Mouse (Mus musculus): ENCODE measurements around the gene Il17ra.

The Il17ra gene

GRCm38 (mm10) chr6:120463086-120463871 lies at the start of gene Il17ra:
TSS of gene Il17ra (plus strand) at chr6:120463247.
- no peak for DNase-seq (ENCODE audit: low spot score)

- no peak for DNase-seq (ENCODE audit: low spot score)
Observed at GRCm38 (mm10) chr6:120438161-120438560, 24.9 kb upstream of the Il17ra start.

DNA sequence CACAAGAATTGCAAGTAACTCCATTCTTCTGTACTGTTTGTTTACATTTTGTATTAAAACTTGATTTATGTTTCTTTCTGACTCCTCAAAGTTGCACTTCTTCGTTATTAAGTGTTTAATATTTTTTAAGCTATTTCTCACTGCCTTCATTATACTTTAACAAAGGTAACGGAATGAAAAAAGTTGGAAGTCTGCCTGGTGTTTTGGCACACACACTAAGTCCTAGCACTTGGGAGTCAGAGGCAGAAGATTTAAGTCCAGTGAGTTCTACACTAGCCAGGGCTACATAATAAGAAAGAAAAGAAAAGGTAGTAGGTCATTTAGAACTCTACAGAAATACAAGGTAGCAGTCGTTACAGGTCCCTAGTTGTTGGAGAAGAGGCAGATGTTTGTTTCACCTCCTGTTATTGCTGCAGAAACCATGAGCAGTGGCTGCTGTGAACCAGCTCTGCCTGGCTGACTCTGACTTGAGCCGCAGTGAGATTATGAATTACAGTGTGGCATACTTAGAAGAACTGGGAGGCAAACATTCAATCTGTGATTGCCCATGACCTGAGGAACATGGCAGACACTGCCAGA lies 20.8 kb upstream of the Il17ra start:
- DNase-seq (ENCODE audit: low spot score), result no peak

- no peak for DNase-seq (ENCODE audit: low spot score)
Observed at GRCm38 (mm10) chr6:120443363-120444355, 19.4 kb upstream of the Il17ra start.

DNA sequence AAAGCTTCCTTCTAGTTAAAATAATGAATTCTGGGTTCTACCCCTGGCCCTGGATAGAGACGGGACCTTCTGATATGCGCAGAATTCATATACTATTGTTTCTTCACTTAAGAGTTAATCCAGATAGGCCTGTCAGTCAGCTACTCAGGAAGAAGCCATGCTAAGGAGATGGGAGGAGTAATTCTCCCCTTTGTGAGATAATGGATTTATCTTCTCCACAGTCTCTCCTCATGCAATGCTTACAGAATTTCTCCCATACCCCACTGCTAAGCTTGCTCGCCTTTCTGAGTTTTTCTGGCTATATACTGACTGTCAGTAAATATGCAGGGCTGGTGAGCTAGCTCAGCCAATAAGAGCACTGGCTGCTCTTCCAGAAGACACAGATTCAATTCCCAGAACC lies 12.8 kb upstream of the Il17ra start:
- DNase-seq (ENCODE audit: low spot score), result no peak

DNA sequence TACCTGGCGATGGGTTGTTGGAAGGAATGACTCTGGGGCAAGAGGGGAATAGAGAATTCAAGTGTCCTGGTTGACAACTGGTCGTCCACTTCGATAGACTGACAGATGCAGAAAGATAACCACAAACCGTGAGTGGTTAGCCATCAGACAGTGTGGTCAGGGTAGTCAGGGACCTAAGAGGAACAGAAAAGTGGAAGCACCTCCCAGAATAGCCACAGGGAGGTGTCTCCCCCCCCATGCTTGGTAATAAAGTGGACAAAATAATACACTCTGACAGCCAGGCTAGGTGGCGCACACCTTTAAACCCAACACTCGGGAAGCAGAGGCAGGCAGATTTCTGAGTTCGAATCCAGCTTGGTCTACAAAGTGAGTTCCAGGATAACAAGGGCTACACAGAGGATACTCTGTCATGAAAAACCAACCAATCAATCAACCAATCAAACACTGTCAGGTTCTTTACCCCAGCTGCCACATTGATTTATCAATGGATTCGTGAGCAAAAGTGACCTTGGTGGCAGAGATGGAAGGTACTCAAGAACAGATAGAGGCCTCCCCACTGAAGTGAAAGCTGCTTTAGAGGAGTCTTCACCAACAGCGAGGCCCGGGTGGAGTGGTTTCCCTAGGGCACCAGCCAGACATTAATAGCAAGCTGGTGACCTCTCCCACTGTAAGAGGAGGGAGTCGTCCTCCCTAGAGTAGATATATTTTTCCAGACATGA lies 10.5 kb upstream of the Il17ra start:
- no peak for DNase-seq (ENCODE audit: low spot score)

DNA sequence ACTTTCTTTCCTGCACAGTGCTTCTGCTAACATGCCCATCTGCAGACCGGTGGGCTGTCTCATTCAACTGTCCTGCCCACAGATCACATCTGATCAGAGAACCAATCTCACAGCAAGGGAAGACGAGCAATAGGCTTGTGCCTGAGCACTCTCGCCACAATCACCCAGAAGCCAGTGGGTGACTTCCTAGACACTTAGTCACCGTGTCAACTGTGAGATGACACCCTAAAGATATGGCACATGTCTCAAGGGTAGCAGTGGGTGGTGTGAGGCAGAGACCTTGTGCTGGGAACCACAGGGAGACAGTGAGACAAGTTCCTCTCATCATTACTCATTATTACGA lies 10.0 kb upstream of the Il17ra start:
- DNase-seq (ENCODE audit: low spot score), result no peak

DNA sequence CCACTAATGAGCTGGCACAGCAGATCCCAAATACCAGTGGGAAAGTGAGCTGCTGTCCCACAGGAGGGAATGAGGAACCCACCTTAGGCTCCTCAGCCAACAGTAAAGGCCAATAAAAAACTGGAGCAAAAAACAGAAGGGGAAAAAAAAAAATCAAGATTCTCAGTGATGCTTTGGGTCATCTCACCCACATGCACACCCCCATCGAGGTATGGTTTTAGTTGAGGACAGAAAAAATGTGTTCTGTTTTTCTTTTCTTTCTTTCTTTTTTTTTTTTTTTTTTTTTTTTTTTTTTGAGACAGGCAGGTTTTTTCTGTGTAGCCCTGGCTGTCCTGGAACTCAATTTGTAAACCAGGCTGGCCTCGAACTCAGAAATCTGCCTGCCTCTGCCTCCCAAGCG lies 9.5 kb upstream of the Il17ra start:
- DNase-seq (ENCODE audit: low spot score), result no peak

GRCm38 (mm10) chr6:120454627-120455077 lies 8.4 kb upstream of the Il17ra start:
- no peak for DNase-seq (ENCODE audit: low spot score)

GRCm38 (mm10) chr6:120457074-120457473 lies 6.0 kb upstream of the Il17ra start:
- DNase-seq (ENCODE audit: low spot score), result no peak

DNA sequence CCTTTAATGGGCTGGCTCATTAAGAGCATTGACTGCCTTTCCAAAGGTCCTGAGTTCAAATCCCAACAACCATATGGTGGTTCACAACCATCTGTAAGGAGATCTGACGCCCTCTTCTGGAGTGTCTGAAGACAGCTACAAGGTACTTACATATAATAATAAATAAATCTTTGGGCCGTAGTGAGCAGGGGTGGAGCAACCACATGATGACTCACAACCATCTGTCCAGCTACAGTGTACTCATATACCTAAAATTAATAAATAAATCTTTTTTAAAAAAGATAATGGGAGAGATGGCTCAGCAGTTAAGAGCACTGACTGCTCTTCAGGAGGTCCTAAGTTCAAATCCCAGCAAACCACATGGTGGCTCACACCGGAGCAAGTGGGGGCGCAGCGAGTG lies 5.3 kb upstream of the Il17ra start:
- no peak for DNase-seq (ENCODE audit: low spot score)

DNA sequence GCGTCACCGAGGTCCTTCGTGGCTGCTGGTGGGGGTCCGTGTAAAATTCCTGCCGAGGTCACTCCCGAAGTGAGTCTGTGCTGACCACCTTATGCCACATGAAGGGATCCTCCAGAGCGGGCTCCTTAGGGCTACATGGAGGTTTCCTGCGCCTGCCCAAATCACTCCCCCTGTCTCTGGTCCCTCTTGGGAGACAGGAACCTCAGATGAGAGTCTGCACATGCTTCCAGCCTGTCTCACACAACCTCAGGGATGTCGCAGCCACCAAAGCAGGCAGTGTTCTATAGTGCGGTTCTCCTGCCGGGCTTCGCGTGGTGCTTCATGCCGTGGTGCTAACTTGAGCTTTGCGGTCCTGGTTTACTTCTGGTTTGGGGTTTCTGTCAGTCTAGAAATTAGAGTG lies 1.8 kb upstream of the Il17ra start:
- no peak for DNase-seq (ENCODE audit: low spot score)

- no peak for DNase-seq (ENCODE audit: low spot score)
Observed at GRCm38 (mm10) chr6:120462251-120462650, 796 bp upstream of the Il17ra start.

- no peak for DNase-seq (ENCODE audit: low spot score)
Observed at GRCm38 (mm10) chr6:120463884-120464283, 837 bp downstream of the Il17ra start.

- no peak for DNase-seq (ENCODE audit: low spot score)
Observed at GRCm38 (mm10) chr6:120464406-120464939, 1.4 kb downstream of the Il17ra start.

DNA sequence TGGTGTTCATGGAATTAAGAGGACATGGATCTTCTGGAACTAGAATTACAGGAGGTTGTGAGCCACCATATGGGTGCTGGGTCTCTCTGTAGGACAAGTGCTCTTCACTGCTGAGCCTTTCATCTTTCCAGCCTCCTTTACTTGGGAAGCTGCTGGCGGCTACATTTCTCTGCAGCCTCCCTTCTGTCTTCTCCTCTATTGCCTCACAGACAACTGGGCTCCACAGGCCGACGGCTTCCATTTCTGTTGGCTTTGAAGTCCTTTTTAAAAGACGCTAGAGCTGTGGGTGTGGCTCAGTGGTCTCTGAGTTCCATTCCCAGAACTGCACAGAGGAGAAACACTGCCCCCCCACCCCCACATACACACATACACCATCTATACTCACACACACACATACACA lies 2.3 kb downstream of the Il17ra start:
- no peak for DNase-seq (ENCODE audit: low spot score)

DNA sequence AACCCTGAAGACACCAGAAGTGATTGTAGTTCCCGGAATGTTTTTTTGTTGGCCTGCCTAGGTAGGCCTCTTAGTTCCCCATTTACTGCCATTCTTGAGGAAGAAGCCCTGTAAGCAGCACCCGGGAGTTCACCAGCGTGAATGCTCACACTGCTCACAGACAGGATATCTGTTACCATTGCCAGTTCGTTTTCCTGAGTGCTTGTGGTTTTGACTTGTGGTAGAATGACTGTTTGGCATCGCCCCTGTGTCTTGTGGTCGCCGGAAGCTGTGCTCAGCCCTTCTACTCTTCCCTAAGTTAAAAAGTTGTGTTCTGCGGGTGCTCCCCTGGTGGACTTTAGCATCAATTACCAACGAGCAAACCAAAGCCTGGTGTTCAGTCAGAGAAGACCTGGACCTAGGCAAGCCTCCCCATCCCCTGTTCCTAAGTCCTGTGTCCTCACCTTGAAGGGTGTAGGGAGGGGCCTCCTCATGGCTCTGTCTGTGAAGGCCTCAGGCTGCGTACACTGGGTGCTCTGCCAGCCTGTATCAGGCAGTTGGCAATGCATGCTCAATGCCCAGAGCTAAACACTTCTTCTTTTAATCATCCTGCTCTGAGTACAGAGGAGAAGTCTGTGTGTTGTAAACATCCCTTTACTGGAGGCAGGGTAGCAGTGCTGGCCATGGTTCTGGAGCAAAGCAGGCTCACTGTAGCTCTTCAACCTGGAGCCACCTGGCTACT lies 3.7 kb downstream of the Il17ra start:
- DNase-seq (ENCODE audit: low spot score), result no peak

DNA sequence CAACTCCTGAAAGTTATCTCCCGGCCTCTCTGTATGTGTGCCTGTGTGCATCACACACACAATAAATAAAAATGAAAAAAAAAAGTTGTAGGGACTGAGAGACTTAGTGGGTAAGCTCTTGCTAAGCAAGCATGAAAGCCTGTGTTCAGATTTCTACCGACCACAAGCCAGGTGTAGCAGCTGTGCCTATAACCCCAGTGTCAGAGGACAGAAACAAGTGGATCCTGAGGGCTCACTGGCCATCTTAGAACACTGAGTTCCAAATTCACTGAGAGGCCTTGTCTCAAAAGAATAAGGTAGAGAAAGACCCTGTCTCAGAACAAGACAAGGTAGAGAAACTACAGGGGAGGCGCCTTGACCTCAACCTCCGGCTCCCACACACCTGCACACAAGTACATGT lies 5.2 kb downstream of the Il17ra start:
- DNase-seq (ENCODE audit: low spot score), result no peak

DNA sequence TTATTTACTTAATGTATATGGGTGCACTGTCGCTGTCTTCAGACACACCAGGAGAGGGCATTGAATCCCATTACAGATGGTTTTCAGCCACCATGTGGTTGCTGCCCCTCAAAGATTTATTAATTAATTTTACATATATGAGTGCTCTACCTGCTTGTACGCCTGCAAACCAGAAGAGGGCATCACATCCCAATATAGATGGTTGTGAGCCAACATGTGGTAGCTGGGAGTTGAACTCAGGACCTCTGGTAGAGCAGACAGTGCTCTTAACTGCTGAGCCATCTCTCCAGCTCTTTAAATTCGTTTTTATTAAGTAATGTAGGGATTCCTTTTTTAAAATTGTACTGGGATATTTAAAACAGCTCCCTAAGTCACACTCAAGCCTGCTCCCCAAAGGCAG lies 6.2 kb downstream of the Il17ra start:
- DNase-seq (ENCODE audit: low spot score), result no peak

DNA sequence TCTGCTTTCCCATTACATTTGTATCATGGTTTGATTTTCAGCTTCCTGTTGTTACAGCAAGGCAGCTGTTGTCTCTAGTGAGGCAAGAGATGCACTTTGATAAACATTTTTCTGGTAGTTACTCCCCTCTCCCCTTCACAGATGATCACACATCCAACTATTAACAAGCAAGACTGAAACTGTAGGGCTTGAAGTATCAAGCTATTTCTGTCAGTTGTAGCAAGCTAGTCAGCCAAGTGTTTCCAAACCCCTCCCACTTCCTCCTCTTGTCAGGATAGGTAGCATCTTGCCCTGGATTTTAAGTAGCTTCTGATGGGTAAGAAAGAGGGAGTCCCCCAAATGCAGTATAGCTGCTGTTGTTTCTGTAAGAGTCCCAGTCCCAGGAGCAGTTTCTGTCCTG lies 6.7 kb downstream of the Il17ra start:
- no peak for DNase-seq (ENCODE audit: low spot score)

GRCm38 (mm10) chr6:120470666-120471065 lies 7.6 kb downstream of the Il17ra start:
- DNase-seq (ENCODE audit: low spot score), result no peak

All from left cerebral cortex, adult 11 months (tissue).